Mouse (Mus musculus) neural tube, embryonic 11.5 days (tissue): ENCODE measurements around the gene Cd164l2. TPM values are rescaled to one million over a fixed set of nuclear protein-coding genes. Genes with fewer than 3 reads are reported as not detected.

Experiments used
- ATAC-seq: fragments of 200-750 bp; cut with Nextera tagmentation; 2 replicates; pipeline ENCODE4 v1.8.0; 2017; ENCODE audit warnings: moderate number of reproducible peaks, mild to moderate bottlenecking, moderate TSS enrichment, moderate library complexity; ENCODE audit not compliant: insufficient read depth, low FRiP score, low TSS enrichment
- DNase-seq: peaks from one replicate; pipeline ENCODE4 v3.0.0-alpha.2; 2015; ENCODE audit warnings: low spot score
- H3K27ac ChIP-seq: fragments of 300-500 bp; sonication (generic); 2 replicates; pipeline ENCODE4 v1.5.1; 2014; ENCODE audit warnings: low read depth, mild to moderate bottlenecking, low read length
- H3K27me3 ChIP-seq: fragments of 300-500 bp; sonication (generic); 2 replicates; pipeline ENCODE4 v1.6.1; 2014; ENCODE audit warnings: mild to moderate bottlenecking, low read length, mixed read lengths; ENCODE audit not compliant: control insufficient read depth, insufficient read depth
- H3K36me3 ChIP-seq: fragments of 300-500 bp; sonication (generic); 2 replicates; pipeline ENCODE4 v1.6.1; 2014; ENCODE audit warnings: mild to moderate bottlenecking, low read length, moderate library complexity, mixed read lengths; ENCODE audit not compliant: control insufficient read depth, insufficient read depth
- H3K4me1 ChIP-seq: fragments of 300-500 bp; sonication (generic); 2 replicates; pipeline ENCODE4 v1.6.1; 2014; ENCODE audit warnings: low read length, mixed read lengths; ENCODE audit not compliant: control insufficient read depth, insufficient read depth
- H3K4me2 ChIP-seq: fragments of 300-500 bp; sonication (generic); 2 replicates; pipeline ENCODE4 v1.6.1; 2014; ENCODE audit warnings: low read depth, mild to moderate bottlenecking, moderate library complexity
- H3K4me3 ChIP-seq: fragments of 300-500 bp; sonication (generic); 2 replicates; pipeline ENCODE4 v1.5.1; 2014; ENCODE audit warnings: low read depth, low read length
- H3K9ac ChIP-seq: fragments of 300-500 bp; sonication (generic); 2 replicates; pipeline ENCODE4 v1.6.1; 2014; ENCODE audit warnings: mild to moderate bottlenecking, low read length
- H3K9me3 ChIP-seq: fragments of 300-500 bp; sonication (generic); 2 replicates; pipeline ENCODE4 v1.6.1; 2016; ENCODE audit warnings: low read length; ENCODE audit not compliant: control insufficient read depth
- WGBS: fragments of 180-500 bp; shearing (Covaris S2); extraction: QIAGEN DNeasy Blood & Tissue Kit; methylation state at CpG from one replicate; pipeline ENCODE4 v1.1.7; 2014; 5-methylcytosine and 5-hydroxymethylcytosine counted together
- polyA plus RNA-seq: library from polyadenylated mRNA; unstranded; fragments of >200 nt; fragmentation: Nextera tagmentation; extraction: Ambion mirVana; gene quantifications from 2 replicates; pipeline ENCODE4 v1.2.1, GENCODE M21; 2014

Cd164l2 gene
- polyA plus RNA-seq, 1 experiment from 2014 or later = 0.32 TPM

- WGBS = 21% methylated on average over 13 of the region's 13 CpGs
- H3K27me3 ChIP-seq = no peaks in the 10 kb centered on the region
- DNase-seq (no peak), ATAC-seq (no peak)
- peak overlapping the region; percentile 18; the same call in 1 of the 2 replicates for H3K9ac ChIP-seq
- H3K36me3 ChIP-seq = no peaks in the 10 kb centered on the region; the same call in 1 of the 2 replicates
- H3K27ac ChIP-seq = peak overlapping the region; percentile 85
- no peak overlapping the region for H3K4me2 ChIP-seq
- H3K9me3 ChIP-seq = no peaks in the 10 kb centered on the region
- no peak overlapping the region for H3K4me3 ChIP-seq
- H3K4me1 ChIP-seq = peaks cover 42% of the 10 kb centered on the region
Measured at GRCm38 (mm10) chr4:133197801-133198286, 14.1 kb upstream of the Cd164l2 start.

GRCm38 (mm10) chr4:133198337-133199180 is 13.4 kb upstream of the Cd164l2 start:
- Histone ChIP-seq H3K27me3 (no peaks in the 10 kb centered on the region), H3K27ac (peak overlapping the region; percentile 85), H3K4me1 (peaks cover 42% of the 10 kb centered on the region), H3K9me3 (no peaks in the 10 kb centered on the region), H3K4me3 (no peak overlapping the region), H3K4me2 (no peak overlapping the region; the same call in 1 of the 2 replicates), H3K36me3 (no peaks in the 10 kb centered on the region; the same call in 1 of the 2 replicates), H3K9ac (peak overlapping the region; percentile 22)
- WGBS = 10% methylated on average over 19 of the region's 19 CpGs
- DNase-seq (peak; percentile 70), ATAC-seq (no peak)

GRCm38 (mm10) chr4:133199743-133200142 is 12.2 kb upstream of the Cd164l2 start:
- peaks cover 42% of the 10 kb centered on the region for H3K4me1 ChIP-seq
- DNase-seq = no peak
- no peak overlapping the region for H3K4me2 ChIP-seq
- no peaks in the 10 kb centered on the region for H3K9me3 ChIP-seq
- ATAC-seq = 0 out of 2 replicates have a peak, but pooled peaks have one; percentile 7
- no peak overlapping the region for H3K4me3 ChIP-seq
- no peak overlapping the region for H3K27ac ChIP-seq
- H3K9ac ChIP-seq = no peak overlapping the region
- 61% methylated on average over 6 of the region's 6 CpGs for WGBS
- no peaks in the 10 kb centered on the region for H3K27me3 ChIP-seq
- no peaks in the 10 kb centered on the region; the same call in 1 of the 2 replicates for H3K36me3 ChIP-seq

- no peaks in the 10 kb centered on the region; the same call in 1 of the 2 replicates for H3K36me3 ChIP-seq
- 0 out of 2 replicates have a peak, but pooled peaks have one; percentile 4 for ATAC-seq
- no peak overlapping the region for H3K9ac ChIP-seq
- H3K4me2 ChIP-seq = 0 out of 2 replicates have a peak overlapping the region, but pooled peaks have one; percentile 5
- DNase-seq = no peak
- H3K27me3 ChIP-seq = no peaks in the 10 kb centered on the region
- H3K4me1 ChIP-seq = peaks cover 42% of the 10 kb centered on the region
- no peak overlapping the region for H3K4me3 ChIP-seq
- WGBS = 44% methylated on average over 21 of the region's 21 CpGs
- no peak overlapping the region for H3K27ac ChIP-seq
- H3K9me3 ChIP-seq = no peaks in the 10 kb centered on the region
Measured at GRCm38 (mm10) chr4:133200343-133200742, 11.6 kb upstream of the Cd164l2 start.

- Histone ChIP-seq H3K36me3 (no peaks in the 10 kb centered on the region; the same call in 1 of the 2 replicates), H3K9ac (no peak overlapping the region), H3K9me3 (no peaks in the 10 kb centered on the region), H3K27ac (no peak overlapping the region), H3K4me2 (no peak overlapping the region), H3K27me3 (no peaks in the 10 kb centered on the region), H3K4me3 (no peak overlapping the region), H3K4me1 (peaks cover 42% of the 10 kb centered on the region)
- ATAC-seq (no peak), DNase-seq (peak; percentile 58)
- 69% methylated on average over 8 of the region's 8 CpGs for WGBS
Measured at GRCm38 (mm10) chr4:133201006-133201771, 10.7 kb upstream of the Cd164l2 start.

- ATAC-seq = no peak
- Histone ChIP-seq H3K36me3 (no peaks in the 10 kb centered on the region; the same call in 1 of the 2 replicates), H3K4me1 (peaks cover 33% of the 10 kb centered on the region)
Measured at GRCm38 (mm10) chr4:133202254-133202653, 9.7 kb upstream of the Cd164l2 start.

GRCm38 (mm10) chr4:133203591-133203990 is 8.3 kb upstream of the Cd164l2 start:
- DNase-seq (no peak), ATAC-seq (no peak)
- Histone ChIP-seq H3K36me3 (no peaks in the 10 kb centered on the region), H3K4me3 (no peak overlapping the region), H3K9ac (no peak overlapping the region), H3K9me3 (no peaks in the 10 kb centered on the region), H3K27ac (no peak overlapping the region), H3K4me1 (peaks cover 19% of the 10 kb centered on the region), H3K4me2 (no peak overlapping the region), H3K27me3 (no peaks in the 10 kb centered on the region)
- WGBS = 88% methylated on average over 3 of the region's 3 CpGs

More at GRCm38 (mm10) chr4:133202254-133202653, 9.7 kb upstream of the Cd164l2 start:
- no peak overlapping the region for H3K9ac ChIP-seq
- no peak for DNase-seq
- no peak overlapping the region for H3K27ac ChIP-seq
- no peaks in the 10 kb centered on the region for H3K9me3 ChIP-seq
- no peak overlapping the region for H3K4me3 ChIP-seq
- no peak overlapping the region for H3K4me2 ChIP-seq
- no peaks in the 10 kb centered on the region for H3K27me3 ChIP-seq
- 92% methylated on average over 3 of the region's 3 CpGs for WGBS

GRCm38 (mm10) chr4:133204379-133204778 is 7.6 kb upstream of the Cd164l2 start:
- Histone ChIP-seq H3K4me1 (peaks cover 16% of the 10 kb centered on the region), H3K27ac (0 out of 2 replicates have a peak overlapping the region, but pooled peaks have one; percentile 23), H3K9ac (no peak overlapping the region), H3K4me3 (no peak overlapping the region), H3K9me3 (no peaks in the 10 kb centered on the region), H3K27me3 (no peaks in the 10 kb centered on the region), H3K4me2 (no peak overlapping the region), H3K36me3 (no peaks in the 10 kb centered on the region)
- 47% methylated on average over 7 of the region's 7 CpGs for WGBS
- no peak for ATAC-seq
- no peak for DNase-seq
